Mouse (Mus musculus) CD8-positive naive resting alpha-beta T cell, adult 2 months (primary cell): ENCODE measurements around the gene Mybpc2.

ENCODE experiments used
- DNase-seq, 2 experiments: peaks; one replicate each; pipeline ENCODE4 v3.0.0; 2022; ENCODE audit warnings: low read depth in 2 of 2, low spot score in 2 of 2

Mybpc2 gene

DNA sequence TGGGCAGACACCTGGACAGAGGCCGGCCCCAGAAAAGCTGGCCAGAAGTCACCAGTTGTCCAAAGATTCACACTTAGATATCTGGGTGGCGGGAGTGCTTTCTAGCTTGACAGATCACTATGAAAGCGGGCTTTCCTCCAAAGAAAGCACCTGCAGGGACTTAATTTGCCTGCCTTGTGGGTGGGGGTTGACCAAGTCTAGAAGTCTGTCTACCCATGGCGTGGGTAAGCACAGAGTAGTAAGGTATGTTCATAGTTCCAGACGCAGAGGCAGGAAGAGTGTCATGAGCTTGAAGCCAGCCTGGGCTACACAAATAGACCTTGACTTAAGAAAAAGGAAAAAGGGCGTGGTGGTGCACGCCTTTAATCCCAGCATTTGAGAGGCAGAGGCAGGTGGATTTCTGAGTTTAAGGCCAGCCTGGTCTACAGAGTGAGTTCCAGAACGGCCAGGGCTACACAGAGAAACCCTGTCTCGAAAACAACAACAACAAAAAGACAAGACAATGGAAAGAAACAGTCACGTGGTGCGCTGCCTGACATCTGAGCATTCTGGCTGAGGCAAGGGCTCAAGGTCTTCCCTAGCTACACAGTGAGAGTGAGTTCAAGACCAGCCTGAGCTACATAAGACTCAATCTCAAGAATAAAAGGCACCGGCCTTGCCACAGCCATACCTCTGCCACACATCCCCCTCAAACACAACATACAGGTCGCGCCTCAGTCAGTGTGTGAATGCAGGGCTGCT lies 2.1 kb upstream of the Mybpc2 start:
- DNase-seq = no peak

DNA sequence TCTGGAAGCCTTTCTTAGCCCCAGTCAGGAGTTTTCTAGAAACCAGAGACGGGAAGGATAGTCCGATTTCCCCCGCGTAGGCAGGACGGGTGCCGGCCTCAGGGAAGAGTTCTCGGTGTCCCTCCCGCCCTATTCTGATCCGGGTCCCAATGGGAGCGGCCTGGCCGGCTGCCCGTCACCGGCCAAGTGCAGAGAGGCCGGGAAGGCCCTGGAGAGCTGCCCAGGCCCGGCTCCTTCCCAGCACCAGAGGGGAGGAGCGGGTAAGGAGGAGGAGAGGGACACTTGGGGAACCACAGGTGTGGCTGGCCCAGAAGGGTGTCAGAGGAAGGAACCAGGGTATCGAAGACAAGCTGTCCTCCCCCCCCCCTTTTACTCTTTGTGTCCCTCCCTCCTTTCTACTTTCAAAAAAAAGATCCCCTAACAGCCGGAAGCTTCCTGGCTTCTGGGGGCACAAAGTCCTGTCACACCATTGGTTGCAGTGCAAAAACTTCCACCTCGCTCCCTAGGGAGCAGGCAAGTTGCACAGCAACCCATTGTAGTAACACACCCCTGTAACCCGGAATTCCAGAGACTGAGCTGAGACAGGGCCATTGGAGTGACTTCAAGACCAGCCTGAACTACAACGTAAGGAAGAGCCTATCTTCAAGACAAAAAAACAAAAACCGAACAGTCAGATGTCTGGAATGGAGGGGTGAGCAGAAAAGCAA lies 823 bp upstream of the Mybpc2 start:
- DNase-seq = no peak

DNA sequence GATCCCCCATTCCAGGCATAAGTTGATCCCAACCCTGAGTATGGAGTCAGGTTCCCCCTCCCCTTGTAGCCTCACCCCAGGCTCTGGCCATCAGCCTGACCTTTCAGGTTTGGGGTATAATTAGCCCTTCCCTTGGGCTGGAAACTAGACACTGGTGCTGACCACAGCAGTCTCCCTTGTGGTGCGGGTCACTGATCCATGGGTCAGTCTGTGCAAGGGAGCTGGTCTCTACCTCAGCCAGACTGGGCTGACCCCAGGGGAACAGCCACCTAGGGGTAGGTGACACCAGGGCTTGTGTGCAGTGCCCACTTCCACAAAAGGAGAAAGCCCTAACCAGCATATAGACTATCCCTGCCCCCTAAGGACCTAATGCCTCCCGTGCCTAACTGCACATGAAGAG lies 1.4 kb downstream of the Mybpc2 start:
- DNase-seq = no peak

DNA sequence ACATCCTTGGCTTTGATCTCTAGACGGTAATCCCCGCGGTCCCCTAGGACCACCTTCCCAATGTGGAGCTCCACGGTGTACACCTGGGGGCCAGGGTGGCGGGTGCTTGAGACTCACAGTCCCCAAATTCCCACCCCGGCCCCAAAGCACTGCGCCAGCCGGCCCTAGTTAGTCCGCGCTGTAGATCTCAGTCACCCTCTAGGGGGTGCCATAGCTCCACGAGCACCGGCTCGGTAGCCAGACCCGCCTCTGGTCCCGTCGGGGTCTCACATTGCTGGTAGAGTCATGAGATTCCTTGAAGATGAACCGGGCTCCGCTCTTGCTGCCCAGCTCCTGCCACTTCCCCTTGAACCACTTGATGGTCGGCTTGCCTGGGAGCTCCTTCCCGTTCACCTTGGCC lies 2.7 kb downstream of the Mybpc2 start:
- peak; percentile 32 to 60 for DNase-seq

DNA sequence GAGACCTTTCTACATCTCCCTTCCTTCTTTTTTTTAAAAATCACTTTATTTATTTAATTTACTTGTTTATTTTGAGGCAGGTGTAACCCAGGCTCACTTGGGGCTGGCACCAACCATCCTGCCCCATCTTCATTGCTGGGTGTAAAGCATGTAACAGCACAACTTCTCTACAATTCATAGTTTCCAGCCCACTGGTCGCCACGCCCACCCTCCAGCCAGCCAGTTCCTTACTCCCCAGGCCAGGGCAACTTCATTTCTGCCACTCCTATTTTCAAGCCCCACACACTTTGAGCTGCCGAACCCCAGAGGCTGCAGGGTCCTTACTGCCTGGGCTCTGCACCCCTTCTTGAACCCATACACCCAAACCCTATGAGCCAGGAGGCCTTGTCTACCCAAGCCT lies 3.5 kb downstream of the Mybpc2 start:
- DNase-seq = no peak

DNA sequence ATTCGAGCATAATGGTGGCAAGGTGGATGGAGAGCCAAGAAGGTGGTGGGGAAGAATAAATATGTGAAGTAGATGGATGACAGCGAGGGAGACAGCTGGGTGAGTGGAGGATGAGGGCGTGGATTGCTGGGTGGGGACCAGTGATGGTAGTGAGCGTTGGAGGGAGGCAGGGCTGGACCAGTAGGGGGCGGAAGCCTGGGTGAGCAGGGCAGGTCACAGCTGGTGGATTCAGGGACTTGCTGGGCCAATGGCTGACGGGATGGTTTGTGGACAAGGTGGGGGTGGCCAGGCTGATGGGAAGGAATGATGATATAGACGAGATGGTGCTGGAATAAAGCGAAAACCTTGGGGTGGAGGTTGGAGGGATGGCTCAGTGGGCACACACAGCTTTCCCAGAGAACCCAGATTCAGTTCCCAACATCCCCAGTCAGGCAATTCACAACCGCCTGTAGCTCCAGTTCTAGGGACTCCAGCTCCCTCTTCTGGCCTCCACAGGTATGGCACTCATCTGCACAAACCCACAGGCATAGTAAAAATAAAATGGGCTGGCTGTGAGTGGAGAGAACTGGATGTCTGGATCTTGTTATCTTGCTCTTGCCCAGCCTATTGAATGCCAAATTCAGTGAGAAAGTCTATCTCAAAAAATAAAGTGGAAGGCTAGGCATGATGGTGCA lies 5.1 kb downstream of the Mybpc2 start:
- DNase-seq = no peak

DNA sequence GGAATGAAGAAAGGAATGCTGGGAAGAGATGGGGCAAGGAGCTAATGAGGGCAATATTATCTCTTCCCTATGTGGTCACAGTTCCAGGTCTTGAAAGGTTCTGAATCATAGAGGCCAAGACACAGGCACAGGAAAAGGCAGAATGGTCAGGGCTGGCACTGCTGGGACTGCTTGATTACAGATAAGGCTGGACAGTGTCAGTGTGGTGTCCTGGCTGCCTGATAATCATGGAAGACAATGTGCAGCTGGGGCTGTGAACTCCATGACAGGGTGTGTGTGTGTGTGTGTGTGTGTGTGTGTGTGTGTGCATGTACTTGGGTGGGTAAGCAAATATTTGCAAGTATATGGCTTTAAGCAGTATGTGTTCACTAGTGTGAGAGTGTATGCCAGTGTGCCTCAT lies 17.0 kb downstream of the Mybpc2 start:
- no peak for DNase-seq

DNA sequence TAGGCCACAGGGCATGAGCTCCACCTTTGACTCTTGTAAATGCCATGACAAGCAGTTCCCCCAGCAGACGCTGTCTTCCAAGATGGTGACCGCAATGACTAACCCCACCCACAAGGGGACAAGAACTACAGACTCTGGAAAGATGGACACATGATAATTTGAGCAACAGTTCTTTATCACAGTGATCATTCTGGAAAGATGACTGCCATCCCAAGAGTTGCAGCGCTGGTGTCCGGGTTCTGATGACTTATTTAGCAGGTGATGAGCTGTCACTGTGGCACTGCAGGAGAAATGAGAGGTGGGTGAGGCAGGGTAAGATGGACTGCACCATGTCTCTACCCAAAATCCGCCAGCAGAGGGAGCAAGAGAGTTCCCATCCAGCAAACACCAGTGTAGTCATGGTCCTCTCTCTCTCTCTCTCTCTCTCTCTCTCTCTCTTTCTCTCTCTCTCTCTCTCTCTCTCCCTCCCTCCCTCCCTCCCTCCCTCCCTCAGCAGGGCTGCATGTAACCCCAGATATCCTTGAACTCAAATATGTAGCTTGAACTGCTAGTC lies 22.8 kb downstream of the Mybpc2 start:
- peak; percentile 65 to 77 for DNase-seq

DNA sequence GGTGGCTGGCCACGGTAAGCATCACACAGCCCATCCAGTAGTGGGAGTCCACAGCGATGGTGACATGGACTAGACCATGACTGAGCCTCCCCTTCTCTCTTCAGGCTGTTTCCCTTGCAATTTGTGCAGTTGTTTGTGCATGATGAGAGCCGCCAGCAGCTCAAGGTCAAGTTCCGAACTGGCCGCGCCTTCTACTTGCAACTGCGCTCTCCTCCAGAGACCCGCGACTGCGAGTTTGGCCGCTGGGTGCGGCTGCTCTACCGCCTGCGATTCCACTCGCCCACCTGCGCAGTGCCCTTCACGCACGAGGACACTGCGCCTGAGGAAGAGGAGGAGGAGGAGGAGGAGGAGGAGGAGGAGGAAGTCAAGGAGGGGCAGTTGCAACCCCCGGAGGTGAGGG lies 24.4 kb downstream of the Mybpc2 start:
- no peak for DNase-seq

DNA sequence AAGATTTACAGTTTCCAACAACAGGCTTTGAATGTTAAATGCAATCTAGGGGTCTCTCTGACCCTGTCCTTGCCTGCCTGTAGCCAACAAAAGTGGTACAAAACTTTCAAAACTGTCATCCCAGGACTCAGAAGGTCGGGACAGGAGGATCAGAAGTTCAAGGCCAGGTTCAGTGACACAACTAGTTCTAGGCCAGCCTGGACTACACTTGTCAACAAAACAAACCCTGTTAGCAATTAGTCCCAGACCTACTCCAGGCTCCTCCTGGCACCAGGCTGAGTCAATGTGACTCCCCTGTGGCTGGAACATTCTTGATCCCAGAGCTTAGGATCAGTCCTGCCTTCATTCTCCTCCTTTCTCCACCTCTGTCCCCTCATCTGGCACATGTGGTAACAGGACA lies 25.5 kb downstream of the Mybpc2 start:
- no peak for DNase-seq

DNA sequence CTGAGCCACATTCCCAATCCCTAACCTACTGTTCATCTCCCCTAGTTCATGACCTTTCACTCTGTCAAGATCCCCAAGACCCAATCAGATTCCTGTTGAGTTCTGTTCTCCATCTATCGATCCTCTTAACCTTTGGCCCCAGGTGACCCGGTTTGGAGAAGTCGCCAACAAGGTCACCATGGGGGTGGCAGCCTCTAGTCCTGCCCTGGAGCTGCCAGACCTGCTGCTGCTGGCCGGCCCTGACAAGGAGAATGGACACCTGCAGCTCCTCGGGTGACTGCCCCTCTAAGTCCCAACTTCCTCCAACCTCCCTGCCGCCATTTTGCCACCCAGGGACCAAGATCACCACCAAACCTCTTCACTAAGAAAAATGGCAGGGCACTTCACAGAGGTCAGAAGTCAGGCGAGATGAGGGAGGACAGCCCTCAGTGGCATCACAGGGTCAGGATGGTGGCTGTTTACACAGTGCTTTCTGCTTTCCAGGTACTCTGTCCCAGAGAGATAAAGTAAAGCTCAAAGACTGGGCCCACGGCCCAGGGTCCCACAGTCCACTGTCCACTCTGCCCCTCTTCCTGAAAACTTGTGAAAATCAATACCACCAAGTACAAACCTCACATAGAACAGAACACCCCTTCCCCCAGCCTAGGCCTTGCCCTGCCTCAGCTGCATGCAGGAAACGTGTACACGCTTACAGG lies 26.9 kb downstream of the Mybpc2 start:
- no peak for DNase-seq

DNA sequence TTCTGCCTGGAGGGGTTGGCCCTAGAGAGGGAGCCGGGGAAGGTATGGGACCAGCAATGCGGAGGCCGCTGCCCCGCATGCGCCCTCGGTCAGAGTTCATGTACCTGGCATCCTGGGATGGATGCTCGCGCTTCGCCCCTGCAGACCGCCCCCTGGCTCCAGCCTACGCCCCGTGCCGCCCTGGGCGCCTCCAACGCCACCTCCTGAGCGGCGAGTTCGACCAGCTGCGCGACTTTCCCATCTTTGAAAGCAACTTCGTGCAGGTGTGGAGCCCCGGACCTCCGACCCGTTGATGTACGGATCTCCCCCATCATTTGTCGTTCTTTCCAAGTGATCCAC lies 27.7 kb downstream of the Mybpc2 start:
- no peak for DNase-seq

DNA sequence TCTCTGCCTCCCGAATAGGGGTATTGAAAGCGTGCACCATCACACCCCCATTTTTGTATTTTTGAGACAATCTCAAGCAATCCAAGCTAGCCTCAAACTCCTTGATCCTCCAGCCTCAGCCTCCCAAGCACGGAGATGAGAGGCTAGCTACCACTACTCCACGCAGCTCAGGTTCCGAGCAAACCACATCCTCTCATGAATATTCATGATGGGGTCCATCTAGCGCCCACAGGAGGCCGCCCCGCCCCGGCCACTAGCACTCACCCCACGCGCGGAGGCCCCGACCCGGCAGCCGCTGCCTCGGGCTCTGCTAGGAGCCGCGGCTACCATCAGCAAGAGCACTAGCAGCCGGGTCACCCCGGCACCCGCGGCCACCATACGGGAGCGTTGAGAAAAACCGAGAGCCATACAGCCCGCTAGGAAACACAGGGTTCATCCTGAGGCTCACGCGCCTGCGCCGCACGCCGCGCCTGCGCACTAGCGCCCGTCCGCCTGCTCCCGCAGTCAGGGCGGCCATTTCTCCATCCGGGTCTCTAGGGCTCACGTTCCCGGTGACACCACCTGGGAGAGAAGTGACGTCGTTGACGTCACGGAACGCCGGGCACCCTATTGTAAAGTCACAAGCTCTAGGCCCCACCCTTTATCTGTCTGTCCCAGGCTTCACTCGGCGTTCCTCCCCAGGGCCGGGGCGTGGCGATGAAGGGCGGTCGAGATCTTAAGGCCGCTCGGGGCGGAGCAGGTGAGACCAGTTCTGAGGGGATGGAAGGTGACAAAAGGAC lies 28.3 kb downstream of the Mybpc2 start, which contains the start of the genes Emc10 and Fam71e1:
Gene Emc10, minus strand, starts transcription at position 538 of the 779 bp plus-strand sequence.
Gene Fam71e1, plus strand, starts transcription at position 590 of the 779 bp plus-strand sequence.
- DNase-seq = peak; percentile 97 to 98

DNA sequence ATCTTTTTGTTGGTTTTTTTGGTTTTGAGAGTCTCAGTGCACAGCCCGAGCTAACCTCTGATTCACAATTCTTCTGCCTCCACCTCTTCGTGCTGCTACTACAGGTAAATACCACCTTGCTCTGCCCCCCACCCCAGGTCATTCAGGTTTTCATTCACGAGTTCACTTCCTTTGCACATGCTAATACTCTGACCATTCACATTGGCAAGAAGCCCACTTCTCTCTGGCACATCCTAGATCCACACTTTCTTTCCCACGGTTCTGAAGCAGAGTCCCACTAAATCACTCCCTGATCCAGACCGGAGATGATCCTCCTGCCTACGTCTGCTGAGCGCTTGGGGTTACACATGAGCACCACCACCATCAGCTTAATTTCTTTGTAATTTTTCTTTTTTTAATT lies 29.4 kb downstream of the Mybpc2 start:
- no peak for DNase-seq

DNA sequence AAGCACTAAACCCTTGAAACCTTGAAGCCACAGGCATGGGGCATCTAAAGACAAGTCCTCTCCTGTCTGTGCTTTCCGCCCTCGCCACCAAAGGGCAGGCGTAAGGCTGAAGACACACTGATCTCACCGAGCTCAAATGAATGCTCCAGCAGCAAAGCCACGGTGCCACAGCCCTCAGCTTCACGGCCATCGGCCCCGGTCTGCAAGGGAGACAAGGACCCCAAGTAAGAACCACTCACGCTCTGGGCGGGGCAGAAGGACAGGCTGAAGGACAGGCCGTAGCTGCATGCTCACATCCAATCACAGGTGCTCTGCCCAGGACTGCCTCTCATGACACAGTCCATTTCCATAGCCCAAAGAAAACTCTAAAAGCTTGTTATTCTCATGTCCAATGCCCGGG lies 29.8 kb downstream of the Mybpc2 start:
- DNase-seq = no peak

DNA sequence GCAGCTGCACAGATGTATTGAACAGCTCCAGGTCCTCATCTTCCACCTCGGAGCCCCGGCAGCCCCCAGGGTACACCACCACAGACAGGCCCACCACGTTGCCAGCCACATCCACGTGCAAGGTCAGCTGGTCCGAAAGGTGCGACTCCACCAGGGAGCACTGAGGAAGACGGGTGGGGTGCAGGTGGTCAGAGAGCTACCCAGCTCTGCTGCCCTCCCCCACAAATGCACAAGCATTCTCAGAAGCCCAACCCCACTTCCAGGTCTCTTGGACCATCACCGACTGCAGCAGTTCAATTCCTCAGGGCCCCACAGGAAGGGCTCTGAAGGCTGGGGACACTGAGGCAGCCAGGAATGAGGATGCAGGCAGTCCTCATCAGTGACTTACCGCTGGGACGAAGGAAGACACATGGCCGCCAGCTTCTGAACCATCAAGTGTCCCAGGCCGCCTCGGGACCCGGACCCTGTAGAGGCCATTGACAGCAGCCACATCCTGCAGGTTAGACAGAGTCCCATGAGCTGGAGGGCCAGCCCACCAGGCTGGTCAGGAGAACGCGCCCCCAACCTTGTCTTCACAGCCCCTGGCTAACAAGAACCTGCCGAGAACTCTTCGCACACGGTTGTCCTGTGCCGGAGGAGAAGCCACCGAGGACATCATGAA lies 32.2 kb downstream of the Mybpc2 start:
- no peak for DNase-seq

DNA sequence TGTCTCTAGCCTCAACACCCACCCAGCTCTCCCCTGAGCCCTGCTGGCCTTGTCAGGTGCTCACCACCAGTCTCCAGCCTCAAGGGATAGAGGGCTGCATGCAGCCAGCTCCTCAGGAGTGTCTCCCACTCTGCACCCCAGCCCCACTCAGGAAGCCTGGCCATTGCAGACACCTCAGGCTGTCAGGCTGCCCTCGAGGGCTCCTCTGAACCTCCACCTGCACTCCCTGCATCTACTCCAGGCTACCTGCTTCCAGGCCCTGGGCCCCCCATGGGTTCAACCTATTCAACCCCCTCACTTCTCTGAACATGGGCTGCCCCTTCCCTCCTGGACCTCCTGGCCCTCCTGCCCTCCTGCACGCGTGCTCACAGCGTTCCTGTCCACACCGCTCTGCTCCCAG lies 33.1 kb downstream of the Mybpc2 start:
- no peak for DNase-seq

DNA sequence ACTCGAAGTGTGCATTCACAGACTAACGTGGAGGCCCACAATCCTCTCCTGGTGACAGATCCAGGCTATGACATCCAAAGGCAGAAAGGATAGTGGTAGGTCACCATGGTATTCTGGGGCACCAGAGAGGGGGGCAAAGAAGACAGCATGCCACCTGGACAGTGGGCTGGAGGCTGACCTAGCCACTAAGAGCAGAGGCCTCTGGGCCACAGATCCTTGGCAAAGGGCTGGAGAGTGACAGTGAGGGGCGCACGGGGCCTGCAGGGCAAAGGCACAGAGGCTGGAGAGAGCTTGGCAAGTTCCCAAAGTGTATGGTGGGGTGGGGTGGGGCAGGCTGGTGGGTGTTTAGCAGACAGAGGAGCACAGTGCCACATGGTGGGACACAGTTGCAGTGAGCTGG lies 34.2 kb downstream of the Mybpc2 start:
- DNase-seq = no peak

DNA sequence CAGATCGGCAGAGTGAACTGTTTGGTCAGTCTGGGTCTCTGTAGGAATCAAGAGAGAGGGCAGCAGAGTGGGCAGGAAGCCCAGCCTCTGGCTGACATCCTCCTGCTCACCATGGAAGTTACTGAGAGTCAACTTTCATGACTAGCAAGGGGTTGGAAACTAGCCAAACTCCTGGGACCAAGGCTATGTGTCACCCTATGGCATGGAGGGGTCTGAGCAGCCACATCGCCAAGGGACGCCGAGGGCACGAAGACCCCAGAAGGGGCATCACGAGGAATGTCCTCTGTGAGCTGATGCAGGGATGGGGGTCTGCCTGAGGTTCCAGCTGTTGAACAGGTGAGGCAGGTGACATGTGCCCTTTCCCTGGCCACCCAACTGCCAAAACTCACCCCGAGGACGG lies 35.9 kb downstream of the Mybpc2 start:
- DNase-seq = no peak

DNA sequence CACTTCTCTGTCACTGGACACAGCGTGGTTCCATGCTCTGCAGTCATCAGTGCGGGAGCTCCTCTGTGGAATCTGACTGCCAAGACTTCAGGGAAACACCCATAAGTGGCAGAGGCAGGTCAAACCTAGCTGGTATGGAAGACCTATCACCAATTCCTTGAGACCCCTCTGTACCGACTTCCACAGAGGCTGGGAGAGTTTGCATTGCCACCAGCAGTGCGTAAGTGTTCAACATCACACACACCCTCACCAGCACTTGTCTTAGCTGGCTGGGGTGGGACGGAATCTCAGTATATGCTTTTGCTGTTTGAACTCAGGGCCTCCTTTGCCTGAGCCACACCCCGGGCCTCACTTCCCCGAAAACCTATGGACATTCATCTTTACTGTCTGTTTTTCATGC lies 36.5 kb downstream of the Mybpc2 start:
- no peak for DNase-seq
